Mouse (Mus musculus) heart, postnatal 0 days (tissue): ENCODE measurements at regions not wholly inside any gene's neighbourhood (a gene's known extent, or its start where the extent isn't known, plus 50 kb on each side); places are given as distances from the start of the nearest gene placed in this dataset.

Experiments
- CTCF ChIP-seq: IDR thresholded peaks from 2 replicates; pipeline ENCODE4 v1.5.1; 2016; ENCODE audit warnings: antibody characterized with exemption, control low read depth, low read depth
- EP300 ChIP-seq: IDR thresholded peaks from 2 replicates; pipeline ENCODE4 v1.6.1; 2016; ENCODE audit warnings: antibody characterized with exemption, low read depth

DNA sequence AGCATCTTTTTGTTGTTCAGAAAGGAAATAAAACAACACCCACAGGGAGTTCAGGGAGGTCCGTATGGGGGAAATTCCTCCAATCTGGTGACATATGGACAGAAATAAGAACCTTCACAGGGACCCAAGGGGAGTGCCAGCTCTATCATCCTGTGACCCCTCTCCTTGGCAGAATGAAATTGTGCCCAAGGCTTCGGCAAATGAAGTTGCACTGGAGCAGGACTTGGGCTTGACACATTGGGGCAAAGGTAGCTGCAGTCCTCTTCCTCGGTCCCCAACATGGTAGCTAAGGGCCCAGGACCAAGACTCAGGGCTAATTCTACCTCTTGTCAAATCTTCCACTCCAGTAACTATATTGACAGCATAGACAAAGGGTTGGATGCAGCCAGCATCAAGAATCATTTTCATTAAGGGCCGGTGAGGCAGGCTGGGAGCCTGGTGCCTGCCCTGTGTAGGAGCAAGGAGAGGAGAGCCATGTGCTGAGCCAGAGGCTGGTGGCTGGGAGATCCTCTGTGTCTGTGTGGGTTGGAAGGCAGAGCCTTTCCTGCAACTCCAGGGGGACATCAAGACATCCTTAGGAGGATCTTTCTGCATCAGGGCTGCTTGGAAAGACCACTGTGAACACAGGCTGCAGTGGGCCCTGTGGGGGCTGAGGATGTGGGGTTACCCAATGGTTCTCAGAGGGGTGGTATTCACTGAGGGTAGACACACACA, 59.2 kb upstream of the Slco4a1 start:
- TF ChIP-seq CTCF, result no peak
- TF ChIP-seq EP300, result 0 out of 2 replicates have a peak, but pooled peaks have one; percentile 20
